Mouse (Mus musculus) megakaryocyte, embryonic 14.5 days (primary cell): ENCODE measurements around the gene Prkch. TPM values are rescaled to one million over a fixed set of nuclear protein-coding genes. Genes with fewer than 3 reads are reported as not detected.

Experiments used
- H3K27me3 ChIP-seq: replicated peaks from 2 replicates; pipeline ENCODE3; 2012; ENCODE audit warnings: inconsistent platforms
- H3K36me3 ChIP-seq: replicated peaks from 2 replicates; pipeline ENCODE3; 2012; ENCODE audit warnings: low read length, inconsistent platforms, mixed read lengths
- H3K4me1 ChIP-seq: 2 replicates; pipeline ENCODE4 v1.6.1; 2012; ENCODE audit warnings: inconsistent platforms
- H3K4me3 ChIP-seq: replicated peaks from 2 replicates; pipeline ENCODE3; 2012; ENCODE audit warnings: moderate library complexity, mild to moderate bottlenecking, inconsistent platforms
- H3K9me3 ChIP-seq: 2 replicates; pipeline ENCODE4 v1.6.1; 2012; ENCODE audit warnings: inconsistent platforms
- FLI1 ChIP-seq: IDR thresholded peaks from 2 replicates; pipeline ENCODE4 v1.6.1; 2012; ENCODE audit warnings: low read length, inconsistent platforms, mixed read lengths
- GATA1 ChIP-seq: IDR thresholded peaks from 3 replicates; pipeline ENCODE4 v1.6.1; 2012; ENCODE audit warnings: mixed read lengths, low read length, inconsistent platforms, borderline replicate concordance
- polyA plus RNA-seq: library from polyadenylated mRNA; stranded (reverse); fragments of >175 nt; gene quantifications from 2 replicates; pipeline ENCODE4 v1.2.3, GENCODE M21; 2012; ENCODE audit warnings: low replicate concordance; ENCODE audit not compliant: insufficient read depth

Prkch gene
- polyA plus RNA-seq, 1 experiment = 0.82 TPM

- TF ChIP-seq GATA1 (no peak), FLI1 (no peak)
- no peaks in the 10 kb centered on the region for H3K36me3 ChIP-seq
- peaks cover 8% of the 10 kb centered on the region; the same call in 1 of the 2 replicates for H3K4me1 ChIP-seq
Observed at GRCm38 (mm10) chr12:73631148-73631547, 46.6 kb downstream of the Prkch start.

DNA sequence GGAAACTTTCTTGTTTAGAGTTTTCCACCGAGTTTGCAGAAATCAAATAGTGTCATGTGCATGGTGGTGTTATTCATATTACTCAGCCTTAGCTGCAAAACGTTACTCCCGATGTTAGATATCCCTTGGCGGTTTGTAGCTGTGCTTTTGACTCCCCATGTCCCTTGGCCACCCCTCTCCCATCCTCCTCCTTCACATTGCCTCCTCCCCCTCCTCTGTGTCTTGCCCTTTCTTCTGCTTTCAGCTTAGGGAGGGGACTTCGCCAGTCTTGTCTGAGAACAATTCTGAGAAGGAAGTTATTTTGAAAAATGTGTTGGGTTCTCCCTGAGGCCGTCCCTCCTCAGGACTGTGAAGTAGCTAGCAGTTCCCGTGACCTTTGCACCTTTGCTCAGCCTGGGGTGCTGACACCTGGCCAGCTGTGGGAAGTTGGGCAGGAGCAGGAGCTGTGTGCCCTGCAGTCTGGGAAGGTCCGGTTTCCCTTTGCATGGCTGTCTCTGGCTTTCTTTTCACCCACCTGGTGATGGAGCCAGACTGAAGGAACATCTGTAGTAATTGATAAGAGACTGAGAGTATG, 48.2 kb downstream of the Prkch start:
- H3K27me3 ChIP-seq = peaks cover 9% of the 10 kb centered on the region
- no peaks in the 10 kb centered on the region for H3K9me3 ChIP-seq
- peaks cover 8% of the 10 kb centered on the region for H3K4me1 ChIP-seq
- H3K4me3 ChIP-seq = peak overlapping the region; percentile 62
- TF ChIP-seq FLI1 (no peak), GATA1 (no peak)
- H3K36me3 ChIP-seq = no peaks in the 10 kb centered on the region

More at GRCm38 (mm10) chr12:73631148-73631547, 46.6 kb downstream of the Prkch start:
- Histone ChIP-seq H3K27me3 (peaks cover 9% of the 10 kb centered on the region), H3K9me3 (no peaks in the 10 kb centered on the region), H3K4me3 (no peak overlapping the region)

DNA sequence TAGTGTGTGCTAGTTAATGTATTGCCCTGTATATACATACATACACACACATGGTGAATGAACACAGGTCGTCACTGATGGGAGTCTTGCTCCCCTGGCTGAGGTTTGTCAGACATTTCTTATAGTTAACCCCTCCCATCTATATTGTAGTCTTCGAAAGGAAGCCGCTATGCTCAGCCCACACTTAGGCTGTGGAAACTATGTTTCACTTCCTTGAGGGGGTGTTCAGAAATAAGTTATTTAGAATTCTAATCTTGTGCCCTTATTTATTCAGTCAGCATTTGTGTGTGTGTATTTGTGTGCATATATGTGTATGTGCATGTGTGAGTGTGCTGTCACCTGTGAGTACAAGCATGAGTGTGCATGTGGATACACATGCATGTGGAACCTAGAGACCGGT, 49.1 kb downstream of the Prkch start:
- Histone ChIP-seq H3K4me1 (peaks cover 8% of the 10 kb centered on the region), H3K27me3 (peaks cover 9% of the 10 kb centered on the region), H3K36me3 (no peaks in the 10 kb centered on the region), H3K4me3 (no peak overlapping the region), H3K9me3 (no peaks in the 10 kb centered on the region)
- TF ChIP-seq FLI1 (no peak), GATA1 (no peak)

DNA sequence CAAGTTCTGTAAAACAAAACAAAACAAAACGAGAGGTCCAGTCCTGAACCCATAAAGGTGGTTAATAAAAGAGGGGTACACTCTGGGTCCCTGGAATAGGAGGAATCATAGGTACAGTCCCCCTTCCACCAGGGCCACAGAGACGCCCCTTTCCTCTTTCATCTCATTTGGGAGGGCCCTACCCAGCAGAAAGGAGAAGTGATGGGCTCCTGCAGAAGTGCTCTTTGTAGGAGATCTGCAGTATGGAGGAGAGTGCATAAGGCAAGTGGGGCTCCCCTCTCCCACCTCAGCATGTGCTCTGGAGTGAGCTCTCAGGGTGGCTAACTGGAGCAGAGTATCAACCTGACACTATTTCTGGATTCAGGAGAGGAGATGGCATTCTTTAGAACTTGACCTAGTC, 55.0 kb downstream of the Prkch start:
- H3K4me3 ChIP-seq = no peak overlapping the region
- no peaks in the 10 kb centered on the region; the same call in 1 of the 2 replicates for H3K4me1 ChIP-seq
- H3K36me3 ChIP-seq = no peaks in the 10 kb centered on the region
- no peaks in the 10 kb centered on the region for H3K9me3 ChIP-seq
- TF ChIP-seq FLI1 = no peak
- TF ChIP-seq GATA1 = no peak
- peaks cover 4% of the 10 kb centered on the region for H3K27me3 ChIP-seq

- H3K27me3 ChIP-seq = peaks cover 3% of the 10 kb centered on the region
- no peak for TF ChIP-seq FLI1
- no peaks in the 10 kb centered on the region for H3K36me3 ChIP-seq
- no peaks in the 10 kb centered on the region for H3K9me3 ChIP-seq
- no peaks in the 10 kb centered on the region; the same call in 1 of the 2 replicates for H3K4me1 ChIP-seq
- H3K4me3 ChIP-seq = no peak overlapping the region
Observed at GRCm38 (mm10) chr12:73641183-73641582, 56.6 kb downstream of the Prkch start.

GRCm38 (mm10) chr12:73645216-73645615, 60.6 kb downstream of the Prkch start:
- no peak for TF ChIP-seq GATA1
- TF ChIP-seq FLI1 = no peak
- Histone ChIP-seq H3K4me3 (no peak overlapping the region), H3K9me3 (no peaks in the 10 kb centered on the region), H3K36me3 (no peaks in the 10 kb centered on the region), H3K27me3 (peaks cover 2% of the 10 kb centered on the region), H3K4me1 (peaks cover 3% of the 10 kb centered on the region; the same call in 1 of the 2 replicates)

- H3K27me3 ChIP-seq = peaks cover 2% of the 10 kb centered on the region
Observed at GRCm38 (mm10) chr12:73647686-73648085, 63.1 kb downstream of the Prkch start.

GRCm38 (mm10) chr12:73656568-73657204, 72.1 kb downstream of the Prkch start:
- Histone ChIP-seq H3K4me1 (peaks cover 6% of the 10 kb centered on the region; the same call in 1 of the 2 replicates), H3K4me3 (peak overlapping the region; percentile 80), H3K27me3 (peaks cover 2% of the 10 kb centered on the region), H3K36me3 (no peaks in the 10 kb centered on the region), H3K9me3 (no peaks in the 10 kb centered on the region)
- TF ChIP-seq FLI1 (no peak), GATA1 (no peak)

More at GRCm38 (mm10) chr12:73647686-73648085, 63.1 kb downstream of the Prkch start:
- no peak for TF ChIP-seq FLI1
- TF ChIP-seq GATA1 = no peak
- H3K4me1 ChIP-seq = peaks cover 3% of the 10 kb centered on the region; the same call in 1 of the 2 replicates
- no peaks in the 10 kb centered on the region for H3K9me3 ChIP-seq
- H3K4me3 ChIP-seq = no peak overlapping the region
- no peaks in the 10 kb centered on the region for H3K36me3 ChIP-seq

GRCm38 (mm10) chr12:73663421-73663820, 78.8 kb downstream of the Prkch start:
- H3K4me1 ChIP-seq = peaks cover 12% of the 10 kb centered on the region
- no peak overlapping the region for H3K4me3 ChIP-seq
- no peak for TF ChIP-seq FLI1
- no peak for TF ChIP-seq GATA1
- no peaks in the 10 kb centered on the region for H3K9me3 ChIP-seq
- no peaks in the 10 kb centered on the region for H3K36me3 ChIP-seq
- H3K27me3 ChIP-seq = peaks cover 3% of the 10 kb centered on the region

DNA sequence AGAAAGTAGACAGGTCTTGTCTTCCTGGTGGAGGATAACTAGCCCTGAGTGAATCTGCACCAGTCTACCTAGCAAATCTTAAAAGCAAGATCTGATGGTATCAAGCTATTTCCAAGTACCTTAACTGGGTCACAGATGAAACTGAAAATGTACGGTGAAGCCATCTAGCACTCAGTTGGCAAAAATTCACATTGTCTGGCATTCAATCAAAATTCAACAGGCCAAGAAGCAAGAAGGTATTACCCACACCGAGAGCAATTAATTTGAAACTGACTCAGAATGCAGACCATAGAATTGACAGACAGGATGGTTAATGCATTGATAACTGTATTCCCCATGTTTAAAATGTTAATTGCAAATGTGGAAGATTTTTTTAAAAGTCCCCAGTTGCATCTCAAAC, 82.1 kb downstream of the Prkch start:
- Histone ChIP-seq H3K4me3 (no peak overlapping the region), H3K9me3 (no peaks in the 10 kb centered on the region), H3K36me3 (no peaks in the 10 kb centered on the region), H3K4me1 (peaks cover 20% of the 10 kb centered on the region), H3K27me3 (peaks cover 3% of the 10 kb centered on the region)
- TF ChIP-seq FLI1 = no peak
- no peak for TF ChIP-seq GATA1
